Mouse (Mus musculus): ENCODE data around the gene Nop2. TPM values are rescaled to one million over a fixed set of nuclear protein-coding genes. Genes with fewer than 3 reads are reported as not detected.
A peak's percentile ranks its signal among the peaks of the same experiment; 100 is the strongest.

Nop2 gene
- polyA plus RNA-seq, 1 experiment from 2014 or later = 72.1 TPM

GRCm38 (mm10) chr6:125092372-125092771, 39.3 kb upstream of the Nop2 start:
- Histone ChIP-seq H3K9me3 (ENCODE audit: control insufficient read depth, low read length) (no peaks in the 10 kb centered on the region), H3K36me3 (ENCODE audit: control insufficient read depth, insufficient read depth, low read length) (no peaks in the 10 kb centered on the region), H3K4me2 (ENCODE audit: low read length) (no peak overlapping the region), H3K27me3 (replicated peaks; ENCODE audit: control insufficient read depth, insufficient read depth, low read length) (no peaks in the 10 kb centered on the region), H3K27ac (ENCODE audit: low read depth) (0 out of 2 replicates have a peak overlapping the region, but pooled peaks have one; percentile 16), H3K4me1 (replicated peaks; ENCODE audit: control insufficient read depth, insufficient read depth, low read length) (peaks cover 28% of the 10 kb centered on the region), H3K4me3 (ENCODE audit: low read depth, low read length) (no peak overlapping the region), H3K9ac (ENCODE audit: low read length) (no peak overlapping the region)
- WGBS = 76% methylated on average over 5 of the region's 5 CpGs
- ATAC-seq (replicated peaks; ENCODE audit: low FRiP score, low TSS enrichment, low read depth) (no peak), DNase-seq (ENCODE audit: low spot score) (no peak)

DNA sequence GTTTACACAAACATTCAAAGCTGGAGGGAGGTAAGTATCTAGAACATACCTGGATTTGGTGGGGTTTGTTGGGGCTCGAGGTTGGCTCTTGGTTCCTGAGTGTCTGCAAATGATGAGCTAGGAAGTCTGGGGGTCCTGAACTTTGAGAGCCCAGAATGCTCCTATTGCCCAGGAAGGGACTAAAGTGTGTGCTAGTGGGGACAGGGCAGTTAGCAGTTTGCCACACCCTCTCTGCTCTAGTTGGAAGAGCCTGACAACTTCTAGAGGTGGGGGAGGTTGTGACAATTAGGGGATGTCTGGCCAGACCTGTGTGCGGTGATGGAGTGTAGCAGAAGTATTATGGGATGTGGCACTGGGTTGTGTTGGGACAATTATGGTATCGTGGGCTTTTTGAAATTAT, 36.9 kb upstream of the Nop2 start:
- Histone ChIP-seq H3K9ac (ENCODE audit: low read length) (no peak overlapping the region), H3K27me3 (replicated peaks; ENCODE audit: control insufficient read depth, insufficient read depth, low read length) (no peaks in the 10 kb centered on the region), H3K9me3 (ENCODE audit: control insufficient read depth, low read length) (no peaks in the 10 kb centered on the region), H3K4me3 (ENCODE audit: low read depth, low read length) (no peak overlapping the region), H3K27ac (ENCODE audit: low read depth) (peak overlapping the region; percentile 92; the same call in 1 of the 2 replicates), H3K36me3 (ENCODE audit: control insufficient read depth, insufficient read depth, low read length) (peaks cover 22% of the 10 kb centered on the region), H3K4me2 (ENCODE audit: low read length) (no peak overlapping the region), H3K4me1 (replicated peaks; ENCODE audit: control insufficient read depth, insufficient read depth, low read length) (peaks cover 40% of the 10 kb centered on the region)
- DNase-seq (ENCODE audit: low spot score) (no peak), ATAC-seq (replicated peaks; ENCODE audit: low FRiP score, low TSS enrichment, low read depth) (no peak)
- WGBS = 48% methylated on average over 3 of the region's 3 CpGs

DNA sequence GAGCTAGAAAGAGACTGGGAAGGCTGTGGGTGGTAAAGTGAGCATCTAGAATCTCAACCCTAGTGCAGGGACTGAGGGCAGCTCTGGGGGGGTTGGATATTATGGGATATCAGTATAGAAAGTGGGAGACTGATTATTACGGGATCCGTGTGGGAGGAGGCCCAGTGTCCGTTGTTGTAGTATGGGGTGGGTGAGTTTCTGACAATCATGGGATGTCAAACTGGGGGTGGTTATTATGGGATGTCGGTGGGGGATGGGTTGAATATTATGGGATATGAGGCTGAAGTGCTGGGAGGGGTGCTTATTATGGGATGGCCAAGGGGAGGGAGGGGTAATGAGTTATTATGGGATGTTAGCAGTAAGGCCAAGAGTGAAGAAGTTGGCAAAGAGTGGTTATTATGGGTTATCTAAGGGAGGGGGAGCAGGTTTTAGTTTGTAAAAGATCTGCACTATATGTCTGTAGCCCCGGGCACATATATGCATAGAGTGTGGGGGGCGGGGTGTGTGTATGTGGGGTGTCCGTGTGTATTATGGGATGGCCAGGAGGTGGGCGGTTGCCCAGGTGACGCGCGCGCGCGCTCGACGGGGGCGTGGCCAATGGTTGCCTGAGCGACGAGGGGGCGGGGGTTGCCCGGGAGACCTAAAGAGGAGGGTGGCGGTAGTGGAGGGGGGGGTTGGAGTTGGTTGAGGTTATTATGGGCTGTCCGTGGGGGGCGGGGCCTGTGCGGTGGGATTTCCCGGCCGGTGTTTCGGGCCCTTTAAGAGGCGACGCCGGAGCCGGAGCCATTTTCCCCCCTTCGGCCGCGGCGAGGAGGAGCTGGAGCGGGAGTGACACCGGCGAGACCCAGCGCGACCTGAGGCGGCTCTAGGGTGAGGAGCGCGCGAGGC, 36.1 kb upstream of the Nop2 start, which contains the start of gene Chd4:
Chd4 (plus strand) TSS at position 591 of the 888 bp plus-strand sequence.
- WGBS = 2% methylated on average over 42 of the region's 45 CpGs
- H3K9ac ChIP-seq (ENCODE audit: low read length) = peak within 1 kb of the TSS; percentile 77
- H3K27ac ChIP-seq (ENCODE audit: low read depth) = peak within 1 kb of the TSS; percentile 92
- peak within 1 kb of the TSS; percentile 80 for H3K4me3 ChIP-seq (ENCODE audit: low read depth, low read length)
- H3K36me3 ChIP-seq (ENCODE audit: control insufficient read depth, insufficient read depth, low read length) = peaks cover 29% of the 10 kb centered on the region
- H3K4me2 ChIP-seq (ENCODE audit: low read length) = peak within 1 kb of the TSS; percentile 95
- H3K4me1 ChIP-seq (replicated peaks; ENCODE audit: control insufficient read depth, insufficient read depth, low read length) = peaks cover 34% of the 10 kb centered on the region
- DNase-seq (ENCODE audit: low spot score) (peak; percentile 92), ATAC-seq (replicated peaks; ENCODE audit: low FRiP score, low TSS enrichment, low read depth) (peak; percentile 77)
- no peaks in the 10 kb centered on the region for H3K27me3 ChIP-seq (replicated peaks; ENCODE audit: control insufficient read depth, insufficient read depth, low read length)
- H3K9me3 ChIP-seq (ENCODE audit: control insufficient read depth, low read length) = no peaks in the 10 kb centered on the region

DNA sequence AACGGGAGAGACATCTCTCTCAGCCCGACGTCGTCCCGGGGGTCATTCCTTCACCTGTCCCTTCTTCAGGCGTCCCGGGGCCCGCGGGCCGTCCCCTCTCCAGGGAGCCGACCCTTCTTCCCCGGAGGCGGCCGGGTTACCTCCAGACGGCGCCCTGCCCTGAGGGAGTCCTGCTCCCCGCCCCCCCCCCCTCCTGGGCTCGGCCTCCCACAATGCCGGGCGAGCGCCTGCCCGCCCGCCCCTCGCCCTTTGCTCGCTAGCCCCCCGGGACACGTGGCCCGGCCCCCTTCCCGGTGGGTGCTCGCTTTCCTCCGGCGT, 35.5 kb upstream of the Nop2 start:
- H3K27ac ChIP-seq (ENCODE audit: low read depth) = peak overlapping the region; percentile 92
- DNase-seq (ENCODE audit: low spot score) = no peak
- peak overlapping the region; percentile 95 for H3K4me2 ChIP-seq (ENCODE audit: low read length)
- peak overlapping the region; percentile 80 for H3K4me3 ChIP-seq (ENCODE audit: low read depth, low read length)
- 2% methylated on average over 23 of the region's 32 CpGs for WGBS
- H3K9me3 ChIP-seq (ENCODE audit: control insufficient read depth, low read length) = no peaks in the 10 kb centered on the region
- peak; percentile 45 for ATAC-seq (replicated peaks; ENCODE audit: low FRiP score, low TSS enrichment, low read depth)
- H3K9ac ChIP-seq (ENCODE audit: low read length) = peak overlapping the region; percentile 77
- H3K4me1 ChIP-seq (replicated peaks; ENCODE audit: control insufficient read depth, insufficient read depth, low read length) = peaks cover 28% of the 10 kb centered on the region
- no peaks in the 10 kb centered on the region for H3K27me3 ChIP-seq (replicated peaks; ENCODE audit: control insufficient read depth, insufficient read depth, low read length)
- H3K36me3 ChIP-seq (ENCODE audit: control insufficient read depth, insufficient read depth, low read length) = peaks cover 35% of the 10 kb centered on the region

DNA sequence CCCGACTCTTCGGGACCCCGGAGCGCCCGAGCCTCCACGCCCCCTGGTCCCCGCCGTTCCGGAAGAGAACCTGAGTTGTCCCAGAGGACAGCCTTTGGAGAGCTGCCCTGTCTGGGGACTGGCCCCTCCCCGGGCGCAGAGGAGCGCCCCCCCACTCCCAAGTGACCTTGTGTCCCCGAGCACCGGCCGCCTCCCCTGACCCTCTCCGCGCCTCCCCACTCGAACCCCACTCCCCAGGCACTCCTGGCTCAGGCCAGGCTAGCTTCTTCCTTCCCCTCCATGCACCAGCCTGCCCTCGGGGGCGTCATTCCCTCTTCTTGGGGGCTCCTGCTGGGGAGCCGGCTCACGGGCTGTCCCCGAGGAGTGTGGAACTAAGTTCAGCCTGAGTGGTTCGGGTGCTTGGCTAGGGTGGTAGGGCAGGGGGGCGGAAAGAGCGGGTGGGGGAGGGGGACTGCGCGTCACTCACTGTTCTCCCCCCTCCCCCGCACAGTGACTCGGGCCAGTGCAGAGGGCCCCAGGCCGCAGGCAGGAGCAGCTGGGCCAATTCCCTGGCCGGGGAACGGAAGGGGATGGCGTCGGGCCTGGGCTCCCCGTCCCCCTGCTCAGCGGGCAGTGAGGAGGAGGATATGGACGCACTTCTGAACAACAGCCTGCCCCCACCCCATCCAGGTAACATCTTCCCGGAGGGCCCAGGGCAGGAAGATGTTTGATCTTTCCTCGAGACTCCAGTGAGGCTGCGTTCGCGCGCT, 34.9 kb upstream of the Nop2 start:
- DNase-seq (ENCODE audit: low spot score) (peak; percentile 79), ATAC-seq (replicated peaks; ENCODE audit: low FRiP score, low TSS enrichment, low read depth) (peak; percentile 45)
- H3K27ac ChIP-seq (ENCODE audit: low read depth) = peak overlapping the region; percentile 92
- WGBS = under 1% methylated on average over 43 of the region's 44 CpGs
- peaks cover 41% of the 10 kb centered on the region for H3K36me3 ChIP-seq (ENCODE audit: control insufficient read depth, insufficient read depth, low read length)
- peak overlapping the region; percentile 80 for H3K4me3 ChIP-seq (ENCODE audit: low read depth, low read length)
- no peaks in the 10 kb centered on the region for H3K9me3 ChIP-seq (ENCODE audit: control insufficient read depth, low read length)
- H3K4me2 ChIP-seq (ENCODE audit: low read length) = peak overlapping the region; percentile 95
- peak overlapping the region; percentile 77 for H3K9ac ChIP-seq (ENCODE audit: low read length)
- peaks cover 27% of the 10 kb centered on the region for H3K4me1 ChIP-seq (replicated peaks; ENCODE audit: control insufficient read depth, insufficient read depth, low read length)
- no peaks in the 10 kb centered on the region for H3K27me3 ChIP-seq (replicated peaks; ENCODE audit: control insufficient read depth, insufficient read depth, low read length)

DNA sequence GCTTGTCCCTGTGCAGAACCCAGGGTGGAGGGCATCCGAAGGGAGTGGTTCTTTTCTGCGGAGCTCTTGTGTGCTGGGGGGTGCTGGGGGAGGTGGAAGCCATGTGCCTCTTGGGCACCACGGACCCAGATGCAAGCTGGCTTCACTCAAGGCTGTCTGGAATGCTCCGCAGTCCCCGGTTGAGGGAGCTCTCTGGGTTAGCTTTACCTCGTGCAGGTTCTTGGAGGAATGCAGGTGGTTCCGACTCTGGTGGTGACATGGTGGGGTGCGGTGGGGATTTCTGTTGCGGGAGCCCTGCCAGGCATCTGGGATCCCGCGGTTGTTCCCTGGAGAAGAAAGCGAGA, 34.4 kb upstream of the Nop2 start:
- Histone ChIP-seq H3K4me3 (ENCODE audit: low read depth, low read length) (peak overlapping the region; percentile 80), H3K27me3 (replicated peaks; ENCODE audit: control insufficient read depth, insufficient read depth, low read length) (no peaks in the 10 kb centered on the region), H3K4me1 (replicated peaks; ENCODE audit: control insufficient read depth, insufficient read depth, low read length) (peaks cover 27% of the 10 kb centered on the region), H3K36me3 (ENCODE audit: control insufficient read depth, insufficient read depth, low read length) (peaks cover 46% of the 10 kb centered on the region), H3K27ac (ENCODE audit: low read depth) (peak overlapping the region; percentile 92; the same call in 1 of the 2 replicates), H3K4me2 (ENCODE audit: low read length) (peak overlapping the region; percentile 95), H3K9me3 (ENCODE audit: control insufficient read depth, low read length) (no peaks in the 10 kb centered on the region), H3K9ac (ENCODE audit: low read length) (peak overlapping the region; percentile 77)
- WGBS = under 1% methylated on average over 12 of the region's 12 CpGs
- peak; percentile 4; the same call in 1 of the 2 replicates for ATAC-seq (replicated peaks; ENCODE audit: low FRiP score, low TSS enrichment, low read depth)
- DNase-seq (ENCODE audit: low spot score) = no peak

DNA sequence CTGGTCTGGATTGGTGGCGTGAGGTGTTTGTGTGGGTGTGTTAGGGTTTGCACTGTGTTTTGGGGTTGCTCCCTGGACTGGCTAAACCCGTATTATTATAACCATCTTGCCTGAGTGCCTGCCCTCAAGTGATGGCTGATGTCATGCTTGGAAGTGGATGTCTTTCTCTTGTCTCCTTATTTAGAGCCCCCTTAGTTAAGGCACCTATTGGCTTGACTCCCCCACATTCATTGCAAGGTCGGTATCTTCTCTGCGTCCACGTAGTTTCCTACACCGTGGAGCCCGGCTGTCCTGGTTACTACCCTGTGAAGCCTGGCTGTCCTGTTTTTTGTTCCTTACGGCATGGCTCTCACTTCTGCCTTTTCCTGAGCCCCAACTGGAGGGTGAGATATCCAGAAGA, 33.8 kb upstream of the Nop2 start:
- Histone ChIP-seq H3K9ac (ENCODE audit: low read length) (peak overlapping the region; percentile 77), H3K4me1 (replicated peaks; ENCODE audit: control insufficient read depth, insufficient read depth, low read length) (peaks cover 27% of the 10 kb centered on the region), H3K4me3 (ENCODE audit: low read depth, low read length) (peak overlapping the region; percentile 80), H3K27ac (ENCODE audit: low read depth) (no peak overlapping the region), H3K9me3 (ENCODE audit: control insufficient read depth, low read length) (no peaks in the 10 kb centered on the region), H3K27me3 (replicated peaks; ENCODE audit: control insufficient read depth, insufficient read depth, low read length) (no peaks in the 10 kb centered on the region), H3K4me2 (ENCODE audit: low read length) (peak overlapping the region; percentile 95), H3K36me3 (ENCODE audit: control insufficient read depth, insufficient read depth, low read length) (peaks cover 53% of the 10 kb centered on the region)
- DNase-seq (ENCODE audit: low spot score) = no peak
- 46% methylated on average over 8 of the region's 8 CpGs for WGBS
- no peak for ATAC-seq (replicated peaks; ENCODE audit: low FRiP score, low TSS enrichment, low read depth)

DNA sequence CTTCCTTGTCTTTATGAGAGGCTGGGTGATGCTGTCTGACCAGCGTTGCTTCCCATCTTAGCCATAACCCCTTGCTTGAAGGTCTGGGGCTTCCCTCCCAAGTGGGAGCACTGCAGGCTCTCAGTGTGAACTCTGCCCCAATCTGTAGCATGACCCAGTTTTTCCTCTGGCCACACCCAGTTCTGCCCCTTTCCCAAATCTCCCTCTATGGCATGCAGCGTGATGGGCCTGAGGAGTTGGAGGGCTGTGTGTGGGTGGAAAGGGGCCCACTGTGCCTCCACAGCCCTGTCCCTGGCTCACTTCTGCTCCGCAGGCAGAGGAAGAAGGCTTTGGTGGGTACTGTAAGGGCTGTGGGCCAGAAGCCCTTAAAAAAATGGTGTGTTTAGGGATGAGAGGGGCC, 33.2 kb upstream of the Nop2 start:
- Histone ChIP-seq H3K4me3 (ENCODE audit: low read depth, low read length) (peak overlapping the region; percentile 80), H3K9ac (ENCODE audit: low read length) (peak overlapping the region; percentile 77), H3K27me3 (replicated peaks; ENCODE audit: control insufficient read depth, insufficient read depth, low read length) (no peaks in the 10 kb centered on the region), H3K4me1 (replicated peaks; ENCODE audit: control insufficient read depth, insufficient read depth, low read length) (peaks cover 27% of the 10 kb centered on the region), H3K4me2 (ENCODE audit: low read length) (peak overlapping the region; percentile 95), H3K27ac (ENCODE audit: low read depth) (no peak overlapping the region), H3K36me3 (ENCODE audit: control insufficient read depth, insufficient read depth, low read length) (peaks cover 58% of the 10 kb centered on the region), H3K9me3 (ENCODE audit: control insufficient read depth, low read length) (no peaks in the 10 kb centered on the region)
- WGBS = 52% methylated on average over 3 of the region's 3 CpGs
- ATAC-seq (replicated peaks; ENCODE audit: low FRiP score, low TSS enrichment, low read depth) (no peak), DNase-seq (ENCODE audit: low spot score) (no peak)
